Mouse (Mus musculus): Measurements from ENCODE around the gene Nup214.
A peak's percentile ranks its signal among the peaks of the same experiment; 100 is the strongest.

Nup214 gene

GRCm38 (mm10) chr2:31974141-31974808, at the start of gene Nup214:
TSS of gene Nup214 (plus strand) at chr2:31974436.
- peak; percentile 100 for DNase-seq

DNA sequence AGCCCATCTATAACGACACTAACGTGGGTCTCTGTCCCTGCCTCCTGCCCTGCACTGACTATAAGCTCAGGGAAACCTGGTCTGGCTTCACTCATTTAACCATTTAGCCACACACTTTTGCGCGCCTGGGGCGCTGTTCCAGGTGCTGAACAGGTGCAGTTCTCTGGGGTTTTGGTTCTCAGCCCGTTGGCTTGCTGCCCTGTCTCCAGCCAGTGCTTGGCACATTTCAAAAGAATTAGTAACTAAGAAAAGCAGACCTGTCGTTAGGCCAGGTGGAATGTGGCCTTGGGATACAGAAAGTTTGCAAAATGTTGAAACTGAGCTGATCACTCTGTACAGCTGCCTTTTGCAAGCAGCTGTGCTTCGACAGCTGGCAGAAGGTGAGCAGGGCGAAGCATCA, 49.4 kb upstream of the Nup214 start:
- peak; percentile 55 to 69 for DNase-seq

DNA sequence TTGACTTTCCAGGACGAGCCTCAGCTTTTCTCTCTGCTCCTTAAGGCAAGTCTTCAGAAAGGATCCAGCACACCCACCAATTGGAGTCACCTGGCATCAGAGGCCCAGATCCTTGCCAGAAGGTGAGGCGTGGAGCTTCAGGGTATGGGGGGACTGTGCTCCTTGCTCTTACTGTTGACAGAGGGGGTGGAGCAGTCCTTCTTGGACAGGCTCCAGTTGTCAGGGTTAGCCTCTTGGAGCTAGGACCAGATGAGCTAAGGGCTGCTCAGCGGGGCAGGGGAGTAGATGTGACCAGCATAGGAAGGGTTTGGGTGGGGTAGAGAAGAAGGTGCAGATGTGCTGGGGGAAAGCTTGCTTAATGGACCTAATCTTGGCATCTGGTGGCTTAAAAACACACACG, 48.3 kb upstream of the Nup214 start:
- no peak for DNase-seq

DNA sequence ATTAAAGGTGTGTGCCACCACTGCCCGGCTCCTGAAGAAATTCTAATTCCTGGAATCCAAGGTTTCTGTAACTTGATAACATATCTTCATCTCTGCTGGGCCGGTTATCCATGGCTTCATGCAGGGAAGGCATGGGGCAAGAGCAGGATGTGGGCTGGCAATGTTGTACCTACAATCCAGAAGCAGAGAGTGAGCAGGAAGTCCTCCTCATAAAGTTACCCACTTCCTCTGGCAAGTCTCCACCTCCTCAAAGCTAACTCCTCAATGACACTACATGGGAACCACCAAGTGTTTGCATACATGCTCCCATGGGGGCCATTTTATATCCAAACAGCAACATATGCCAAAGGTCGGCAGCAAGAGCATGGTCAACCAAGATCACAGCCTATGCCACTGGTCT, 44.6 kb upstream of the Nup214 start:
- DNase-seq = no peak

GRCm38 (mm10) chr2:31934551-31934950, 39.7 kb upstream of the Nup214 start:
- DNase-seq = no peak

GRCm38 (mm10) chr2:31935054-31935453, 39.2 kb upstream of the Nup214 start:
- no peak for DNase-seq

- no peak for DNase-seq
These were observed 35.9 kb upstream of the Nup214 start for GRCm38 (mm10) chr2:31938298-31938697.

DNA sequence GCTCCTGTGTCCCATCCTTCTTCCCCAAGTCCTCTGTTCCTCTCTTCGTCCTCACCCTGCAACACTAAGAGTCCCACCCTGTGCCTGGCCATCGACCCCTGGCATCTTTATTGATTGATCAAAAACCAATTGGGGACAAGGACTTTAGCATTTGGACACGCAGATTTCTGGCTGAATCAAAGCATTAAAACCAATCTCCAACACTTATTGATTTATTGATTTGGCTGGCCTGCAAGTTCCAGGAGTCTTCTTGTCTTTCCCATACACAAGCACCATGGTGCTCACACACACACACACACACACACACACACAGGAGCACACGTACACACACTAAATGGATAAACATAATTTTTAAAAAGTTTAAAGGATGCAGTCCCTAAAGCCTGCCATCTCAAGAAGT, 31.2 kb upstream of the Nup214 start:
- DNase-seq = no peak

DNA sequence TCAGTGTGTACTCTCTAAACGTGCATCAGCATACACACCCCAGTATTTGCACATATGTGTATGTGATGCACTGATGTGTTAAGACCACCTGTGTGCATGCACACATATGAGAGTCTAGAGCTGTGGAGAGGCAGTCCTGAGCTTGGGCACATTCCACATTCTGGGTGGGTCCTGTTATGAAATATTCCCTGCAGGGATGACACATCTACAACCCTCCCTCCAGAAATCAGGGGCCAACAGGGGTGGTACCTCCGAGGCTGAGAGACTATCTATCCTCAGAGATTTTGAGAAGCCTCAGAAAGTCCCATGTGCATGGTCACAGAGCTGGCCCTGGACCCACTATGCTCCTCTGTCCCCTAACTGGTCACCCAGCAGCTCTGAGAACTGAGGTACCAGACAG, 28.7 kb upstream of the Nup214 start:
- no peak for DNase-seq

DNA sequence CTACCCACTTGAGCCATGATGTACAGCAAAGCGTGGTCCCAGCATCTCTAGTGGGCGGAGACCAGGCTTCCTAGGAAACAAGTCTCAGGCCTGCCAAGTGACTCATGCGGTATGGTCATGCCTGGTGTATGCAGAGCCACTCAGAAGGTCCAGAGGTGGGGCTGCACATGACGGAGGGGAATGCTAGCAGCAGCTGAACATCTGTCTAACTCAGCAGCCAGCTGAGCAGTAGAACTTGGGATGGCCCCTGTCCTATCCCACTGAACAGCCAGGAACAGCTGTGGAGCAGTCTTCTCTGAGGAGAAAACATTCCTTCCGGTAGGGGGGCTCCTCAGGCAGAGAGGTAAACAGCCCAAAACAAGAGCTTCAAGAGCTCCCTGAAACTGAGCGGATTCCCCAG, 25.8 kb upstream of the Nup214 start:
- no peak for DNase-seq

GRCm38 (mm10) chr2:31948801-31949200, 25.4 kb upstream of the Nup214 start:
- DNase-seq = no peak

DNA sequence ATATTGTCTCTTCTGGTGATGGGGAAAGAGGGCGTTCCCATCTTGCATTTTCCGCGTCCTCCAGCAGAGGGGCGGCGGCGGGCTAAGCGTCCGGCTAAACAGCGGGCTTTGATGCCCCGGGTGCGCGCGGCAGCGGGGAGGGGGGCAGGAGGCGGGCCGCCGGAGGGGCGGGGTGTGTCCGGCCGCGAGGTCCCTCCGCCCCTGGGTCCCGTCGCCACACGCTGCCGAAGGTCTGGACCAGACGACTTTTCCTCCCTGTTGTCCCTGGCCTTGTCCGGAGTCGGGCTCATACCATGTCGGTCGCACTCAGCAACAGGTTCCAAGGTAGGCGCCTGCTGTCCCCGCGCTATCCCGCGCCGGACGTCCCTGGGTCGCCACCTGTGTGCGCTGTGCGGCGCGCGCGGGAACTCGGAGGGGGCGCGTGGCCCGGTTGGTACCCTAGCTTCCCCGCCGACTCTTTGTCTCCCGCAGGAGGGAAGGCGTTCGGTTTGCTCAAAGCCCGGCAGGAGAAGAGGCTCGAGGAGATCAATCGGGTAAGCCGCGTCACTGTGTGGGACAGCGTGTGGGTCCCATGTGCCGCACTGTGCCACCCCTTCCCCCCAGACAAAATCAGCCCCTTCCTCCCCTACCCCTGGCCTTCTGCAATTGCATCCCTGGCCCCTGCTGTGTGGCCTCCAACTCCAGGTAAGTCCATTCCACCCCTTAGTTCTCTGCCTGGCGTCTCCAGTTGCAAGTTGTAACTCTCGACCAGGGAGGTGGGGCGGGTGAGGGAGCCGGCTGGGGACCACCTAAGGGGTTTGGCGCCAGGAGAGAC, 24.0 kb upstream of the Nup214 start, which contains the start of gene Aif1l:
Aif1l (plus strand) TSS at position 82 of the 814 bp plus-strand sequence.
- DNase-seq = peak; percentile 85 to 88

- no peak for DNase-seq
These were observed 23.3 kb upstream of the Nup214 start for GRCm38 (mm10) chr2:31950966-31951365.

- no peak for DNase-seq
These were observed 22.0 kb upstream of the Nup214 start for GRCm38 (mm10) chr2:31952236-31952635.

DNA sequence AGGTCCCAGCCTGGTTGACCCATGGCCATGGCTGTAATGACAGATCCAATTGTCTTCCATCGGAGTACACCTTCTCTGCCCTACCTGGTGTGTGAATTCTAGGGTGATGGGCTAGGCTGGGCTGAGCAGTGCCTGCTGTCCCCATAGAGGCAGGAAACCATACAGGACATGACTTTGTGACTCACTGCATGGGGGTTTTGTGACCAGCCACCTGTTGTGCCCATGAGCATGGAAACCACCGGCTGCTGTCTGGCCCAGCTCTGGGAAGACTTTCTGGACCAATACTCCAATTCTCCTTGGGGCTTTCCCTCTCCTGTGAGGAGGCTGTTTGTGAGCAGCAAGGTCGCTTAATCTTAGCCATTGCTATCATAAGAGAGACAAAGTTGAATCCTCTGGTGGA, 21.5 kb upstream of the Nup214 start:
- DNase-seq = no peak

- peak; percentile 26 to 55 for DNase-seq
These were observed 20.5 kb upstream of the Nup214 start for GRCm38 (mm10) chr2:31953687-31954086.

DNA sequence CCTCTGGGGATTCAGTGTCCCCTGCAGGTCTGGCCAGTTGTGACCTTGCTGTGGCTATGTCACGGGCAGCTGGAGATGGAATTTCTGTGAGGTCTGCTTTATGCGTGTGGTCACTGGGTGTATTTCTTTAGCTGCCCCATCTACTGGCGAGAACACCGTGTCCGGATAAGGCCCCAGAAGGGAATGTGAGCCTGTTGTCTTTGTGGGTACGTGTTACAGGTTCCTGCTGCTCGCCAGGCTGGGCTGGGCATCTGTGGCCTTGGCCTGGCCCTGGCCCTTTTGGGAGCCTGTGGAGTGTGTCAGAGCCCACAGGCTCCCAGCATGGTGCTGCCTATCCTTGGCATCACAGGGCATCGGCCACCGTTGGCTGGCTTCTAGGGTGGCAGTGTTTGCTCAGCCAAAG, 19.5 kb upstream of the Nup214 start:
- no peak for DNase-seq

GRCm38 (mm10) chr2:31955686-31956085, 18.6 kb upstream of the Nup214 start:
- DNase-seq = no peak

GRCm38 (mm10) chr2:31957211-31957610, 17.0 kb upstream of the Nup214 start:
- no peak for DNase-seq

DNA sequence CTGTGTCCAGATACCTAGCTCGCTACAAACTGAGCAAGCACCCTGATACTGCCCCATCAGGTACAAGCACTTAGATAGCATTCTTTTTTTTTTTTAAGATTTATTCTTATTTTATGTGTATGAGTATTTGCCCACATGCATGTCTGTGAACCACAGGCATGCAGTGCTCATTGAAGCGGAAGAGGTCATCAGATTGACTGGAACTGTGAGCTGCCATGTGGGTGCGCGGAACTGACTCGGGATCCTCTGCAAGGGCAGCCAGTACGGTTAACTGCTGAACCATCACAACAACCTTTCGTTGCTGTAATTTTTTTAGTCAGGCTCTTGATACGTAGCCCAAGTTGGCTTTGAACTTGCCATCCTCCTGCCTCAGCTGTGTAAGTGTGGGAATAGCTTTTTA, 13.2 kb upstream of the Nup214 start:
- DNase-seq = no peak

- DNase-seq = no peak
These were observed 12.4 kb upstream of the Nup214 start for GRCm38 (mm10) chr2:31961791-31962222.

- DNase-seq = peak; percentile 58 to 83
These were observed 11.6 kb upstream of the Nup214 start for GRCm38 (mm10) chr2:31962501-31963224.

DNA sequence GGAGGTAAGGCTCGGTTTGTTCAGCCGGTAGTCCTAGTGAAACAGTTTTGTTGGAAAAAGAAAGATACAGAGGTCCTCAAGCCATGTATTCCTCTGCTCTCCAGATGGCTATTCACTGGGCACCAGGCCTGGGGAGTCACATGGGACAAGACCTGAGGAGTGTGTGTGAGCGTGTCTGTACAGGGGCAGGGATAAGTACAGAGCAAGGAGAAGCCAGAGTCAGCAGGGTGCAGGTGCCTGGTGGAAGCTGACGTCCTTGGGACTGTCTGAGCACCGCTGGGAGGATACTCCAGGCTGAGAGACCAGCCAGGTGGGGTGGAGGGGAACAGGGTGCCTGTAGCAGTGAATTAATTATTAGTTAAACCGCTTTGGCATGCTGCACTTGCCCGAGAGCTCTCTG, 10.7 kb upstream of the Nup214 start:
- peak; percentile 15 to 70 for DNase-seq

DNA sequence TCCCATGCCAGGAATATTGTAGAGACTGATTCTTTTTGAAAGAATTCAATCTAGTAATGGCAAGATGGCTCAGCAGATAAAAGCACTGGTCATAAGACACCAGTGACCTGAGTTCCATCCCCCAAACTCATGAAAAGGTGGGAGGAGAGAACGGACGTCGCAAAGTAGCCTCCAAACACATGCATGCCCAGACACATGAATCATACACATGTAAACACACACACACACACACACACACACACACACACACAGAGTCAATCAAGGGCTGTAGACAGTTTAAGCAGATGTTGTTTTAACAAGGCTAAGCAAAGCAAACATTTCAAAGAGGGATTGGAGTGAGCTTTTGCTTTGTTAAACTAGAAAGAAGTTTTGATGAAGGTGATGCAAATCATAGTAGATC, 10.0 kb upstream of the Nup214 start:
- no peak for DNase-seq

Data from lung, postnatal 4 days (tissue).